Mouse (Mus musculus) spleen, adult 18-20 months (tissue): Measurements from ENCODE around the gene Rap1gap.

Experiments
- DNase-seq, 2 experiments: peaks; one replicate each; pipeline ENCODE4 v3.0.0; 2022; ENCODE audit warnings: mixed read lengths in 2 of 2

Gene Rap1gap

DNA sequence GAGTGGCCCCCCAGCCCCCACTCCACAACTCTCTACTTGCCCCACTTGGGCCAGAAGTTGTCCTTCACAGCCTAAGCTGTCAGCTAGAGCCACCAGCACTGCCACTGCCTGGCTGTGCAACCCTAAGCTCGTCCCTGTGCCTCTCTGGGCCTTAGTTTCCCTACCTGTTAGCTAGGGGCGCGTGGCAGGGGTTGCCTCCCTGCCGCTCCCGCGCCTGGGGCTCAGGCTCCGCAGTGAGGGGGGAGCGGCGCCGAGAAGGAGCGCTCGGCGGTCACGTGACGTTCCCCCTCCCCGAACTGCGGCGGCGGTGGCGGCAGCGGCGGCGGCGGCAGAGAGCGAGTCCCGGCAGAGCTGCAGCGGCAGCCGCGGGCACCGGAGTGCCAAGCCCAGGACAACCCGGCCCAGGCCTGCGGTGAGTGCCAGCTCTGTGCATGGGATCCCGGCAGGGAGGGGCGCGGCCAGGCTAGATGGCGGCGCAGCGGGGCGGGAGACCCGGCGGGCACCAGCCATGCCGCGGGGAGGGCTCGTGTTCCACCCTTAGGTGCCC lies at the start of gene Rap1gap:
Rap1gap (plus strand) TSS at position 294 of the 547 bp plus-strand sequence.
- no peak for DNase-seq

DNA sequence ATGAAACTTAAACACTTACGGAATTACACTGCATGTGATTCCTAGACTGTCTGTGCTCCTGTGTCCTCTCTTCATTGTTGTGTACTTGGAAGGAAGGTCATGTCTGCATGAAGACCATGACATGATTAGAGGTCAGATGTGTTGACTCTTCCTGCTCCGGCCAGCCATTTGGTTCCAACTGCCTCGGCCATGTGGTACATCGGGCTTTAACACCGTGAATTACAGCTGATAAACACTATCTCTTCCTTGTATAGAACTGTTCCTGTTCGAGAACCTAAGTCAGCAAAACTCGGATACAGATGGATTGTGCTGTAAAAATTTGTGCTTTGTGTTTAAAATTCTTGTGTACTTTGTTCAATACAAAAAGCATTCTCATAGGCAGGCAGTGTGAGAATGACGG lies 41.7 kb upstream of the Rap1gap start:
- no peak for DNase-seq

DNA sequence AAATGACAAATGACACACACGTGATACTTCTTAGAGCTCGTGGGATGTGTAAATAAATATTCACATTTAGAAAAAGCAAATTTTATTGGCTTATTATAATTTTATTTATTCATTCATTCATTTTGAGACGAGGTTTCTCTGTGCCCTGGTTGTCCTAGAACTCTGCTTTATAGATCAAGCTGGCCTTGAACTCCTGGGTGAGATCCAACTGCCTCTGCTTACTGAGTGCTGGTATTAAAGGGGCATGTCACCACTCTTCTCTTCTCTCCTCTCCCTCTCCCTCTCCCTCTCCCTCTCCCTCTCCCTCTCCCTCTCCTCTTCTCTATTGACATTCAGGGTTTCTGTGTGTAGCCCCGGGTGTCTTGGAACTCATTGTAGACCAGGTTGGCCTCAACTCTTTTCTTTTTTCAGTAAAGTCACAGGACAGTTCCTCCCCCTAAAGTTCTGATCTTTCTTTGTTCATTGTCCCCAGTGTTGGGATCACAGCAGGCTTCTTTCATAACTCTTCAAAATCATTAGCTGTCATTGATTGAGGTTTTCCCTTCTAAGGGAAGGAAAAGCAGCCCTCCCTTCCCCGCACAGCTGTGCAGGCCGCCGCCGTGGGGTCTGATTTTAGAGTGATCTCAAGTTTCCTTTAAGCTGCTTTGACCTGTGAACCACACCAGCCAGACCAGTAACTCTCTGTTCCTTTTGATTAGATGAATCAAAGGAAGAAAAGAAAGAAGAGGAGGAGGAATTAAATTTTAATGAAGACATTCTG lies 36.9 kb upstream of the Rap1gap start:
- DNase-seq, result no peak

DNA sequence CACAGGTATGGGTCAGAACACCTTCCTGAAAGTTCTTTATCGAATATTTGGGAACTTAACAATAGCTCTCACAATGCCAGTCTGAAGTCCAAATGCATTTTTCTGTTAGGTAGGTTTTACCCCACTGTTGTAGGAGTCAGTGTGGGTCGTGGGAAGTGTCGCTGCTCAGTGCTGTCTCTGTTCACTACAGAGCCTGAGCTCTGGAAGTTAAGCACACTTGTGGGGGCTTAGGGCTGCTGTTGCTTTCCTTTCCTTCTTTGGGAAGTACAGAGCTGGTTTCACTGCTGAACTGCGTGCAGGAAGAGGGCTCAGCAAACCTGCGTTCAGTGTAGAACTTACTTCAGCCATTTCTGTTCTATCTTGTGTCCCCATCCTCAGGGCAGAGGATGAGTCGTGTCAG lies 36.1 kb upstream of the Rap1gap start:
- no peak for DNase-seq

DNA sequence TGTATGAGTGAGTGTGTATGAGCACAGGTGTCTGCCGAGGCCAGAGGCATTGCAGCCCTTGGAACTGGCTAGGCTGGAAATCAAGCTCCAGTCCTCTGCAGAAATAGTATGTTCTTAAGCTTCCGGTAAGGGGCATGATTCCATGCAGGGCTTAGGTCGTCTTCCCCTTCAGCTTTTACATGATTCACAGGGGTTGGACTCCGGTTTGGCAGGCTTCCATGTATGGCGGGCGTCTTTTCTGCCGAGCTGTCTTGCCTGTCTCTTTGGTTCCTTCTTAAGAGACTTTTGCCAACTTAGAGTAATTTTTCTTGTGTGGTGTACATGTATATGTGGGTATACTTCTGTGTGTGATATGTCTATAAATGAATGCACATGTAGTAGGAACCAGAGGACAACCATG lies 35.2 kb upstream of the Rap1gap start:
- DNase-seq, result no peak

DNA sequence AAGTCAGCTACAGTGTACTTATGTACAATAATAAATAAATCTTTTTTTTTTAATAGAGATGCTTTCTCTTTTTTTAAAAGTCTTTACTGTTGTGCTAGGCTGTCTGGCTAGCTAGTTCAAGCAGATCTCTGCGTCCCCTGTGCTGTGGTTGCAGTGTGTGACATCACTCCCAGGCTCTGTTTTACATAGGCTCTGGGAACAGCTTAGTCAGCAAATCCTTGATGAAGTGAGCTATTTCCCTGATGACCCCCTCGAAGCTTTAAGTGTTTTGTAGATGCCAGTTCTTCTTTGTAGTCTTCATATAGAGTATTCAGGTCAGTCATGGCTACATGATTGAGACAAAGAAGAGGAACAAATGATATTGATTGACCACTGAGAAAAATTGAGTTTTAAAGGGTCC lies 34.4 kb upstream of the Rap1gap start:
- DNase-seq, result no peak

DNA sequence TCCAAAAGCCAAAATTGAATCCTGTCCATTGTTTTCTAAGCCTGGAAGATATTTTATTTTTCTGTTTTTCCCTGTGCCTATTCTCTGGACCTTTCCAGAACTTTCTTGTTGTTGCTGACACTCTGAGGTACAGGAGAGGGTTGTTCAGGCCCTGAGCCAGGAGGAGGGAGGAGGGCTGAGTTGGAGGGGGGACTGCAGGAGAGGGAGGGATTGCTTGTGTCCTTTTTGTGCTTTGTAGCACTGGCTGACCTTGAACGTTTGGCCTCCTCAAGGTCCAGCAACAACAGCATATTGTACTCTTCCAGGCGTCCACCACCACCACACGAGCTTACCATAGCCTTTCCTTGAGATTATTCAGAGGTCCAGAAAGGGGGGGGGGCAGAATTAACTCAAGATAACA lies 32.9 kb upstream of the Rap1gap start:
- no peak for DNase-seq

DNA sequence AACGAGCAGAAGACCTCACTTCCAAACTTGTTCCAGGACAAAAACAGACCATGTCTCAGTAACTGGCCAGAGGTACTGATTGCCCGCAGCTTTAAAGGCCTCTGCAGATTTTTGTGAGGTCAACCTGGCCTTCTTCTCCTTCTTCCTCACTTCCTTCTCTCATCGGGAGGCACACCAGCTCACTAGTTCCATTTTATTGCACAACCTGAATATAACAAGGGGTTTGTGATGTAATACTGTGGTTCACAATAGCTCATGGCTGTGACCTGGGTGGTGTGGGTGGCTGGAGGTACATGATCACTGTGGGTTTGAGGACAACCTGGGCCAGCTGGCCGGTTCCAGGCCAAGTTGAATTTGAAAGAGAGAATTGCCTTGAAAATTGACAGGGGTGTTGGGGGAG lies 31.1 kb upstream of the Rap1gap start:
- no peak for DNase-seq

DNA sequence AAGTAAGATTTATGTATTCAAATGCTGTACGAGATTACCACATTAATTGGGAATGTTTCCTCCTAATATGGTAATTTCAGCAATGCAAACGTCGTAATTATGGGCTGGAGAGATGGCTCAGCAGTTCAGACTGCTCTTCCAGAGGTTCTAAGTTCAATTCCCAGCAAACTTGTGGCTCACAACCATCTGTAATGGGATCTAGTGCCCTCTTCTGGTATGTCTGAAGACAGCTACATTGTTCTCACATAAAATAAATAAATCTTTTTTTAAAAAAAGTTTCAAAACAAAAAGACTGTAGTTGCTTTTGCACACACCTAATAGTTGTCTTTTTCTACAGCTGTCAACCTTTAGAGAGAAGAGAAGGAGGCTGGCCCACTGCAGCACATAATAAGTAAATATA lies 27.9 kb upstream of the Rap1gap start:
- no peak for DNase-seq

DNA sequence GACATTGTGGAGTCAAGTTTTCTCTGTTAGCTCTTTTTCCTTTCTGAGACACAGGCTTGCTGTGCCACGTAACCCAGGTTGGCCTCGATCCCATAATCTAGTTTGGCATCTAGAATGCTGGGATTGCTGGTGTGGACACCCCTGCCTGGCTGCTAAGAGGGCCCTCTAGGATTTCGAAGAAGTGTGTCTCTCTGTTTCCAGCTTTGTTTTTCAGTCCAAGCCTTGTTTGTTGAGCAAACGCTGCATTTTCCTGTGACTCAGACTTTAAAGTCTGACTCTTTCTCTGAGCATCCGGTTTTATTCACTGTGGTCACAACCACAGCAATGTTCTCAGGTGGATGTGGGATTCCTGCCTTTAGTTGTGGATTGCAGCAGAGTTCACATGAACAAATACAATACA lies 23.0 kb upstream of the Rap1gap start:
- no peak for DNase-seq

DNA sequence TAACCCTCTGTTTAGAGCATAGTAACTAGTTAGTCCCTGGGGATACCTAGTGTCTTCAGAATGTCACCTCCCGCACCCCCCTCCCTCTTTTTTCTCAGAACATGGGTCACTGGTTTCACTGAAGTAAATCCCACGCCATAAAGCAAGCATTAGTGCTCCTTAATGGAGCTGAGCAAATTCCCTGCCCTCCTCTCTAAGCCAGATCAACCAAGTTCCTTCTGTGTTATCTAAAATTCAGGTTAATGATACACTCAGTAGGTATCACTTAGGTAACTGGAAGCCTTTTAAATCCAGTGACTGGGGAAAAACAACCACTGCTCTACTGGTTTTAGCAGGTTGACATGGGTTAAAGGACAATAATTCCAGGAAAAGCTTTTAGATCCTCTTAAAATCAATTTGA lies 22.4 kb upstream of the Rap1gap start:
- DNase-seq, result no peak

DNA sequence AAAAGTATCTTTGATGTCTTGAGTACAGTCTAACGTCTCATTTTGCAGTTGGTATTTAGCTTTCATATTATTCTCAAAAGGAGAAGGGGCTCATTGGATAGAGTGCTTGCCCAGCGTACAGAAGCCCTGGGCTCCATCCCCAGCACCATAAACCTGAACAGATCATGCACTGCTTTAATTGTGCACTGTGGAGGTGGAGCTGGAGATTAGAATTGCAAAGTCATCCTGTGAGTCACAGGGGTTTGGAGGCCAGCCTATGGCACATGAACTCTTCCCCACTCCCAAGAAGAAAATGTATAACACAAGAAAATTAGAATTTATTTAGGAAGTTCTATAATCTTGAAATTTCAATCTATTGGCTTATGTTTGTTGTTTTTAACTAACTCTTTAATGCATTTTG lies 21.1 kb upstream of the Rap1gap start:
- no peak for DNase-seq

DNA sequence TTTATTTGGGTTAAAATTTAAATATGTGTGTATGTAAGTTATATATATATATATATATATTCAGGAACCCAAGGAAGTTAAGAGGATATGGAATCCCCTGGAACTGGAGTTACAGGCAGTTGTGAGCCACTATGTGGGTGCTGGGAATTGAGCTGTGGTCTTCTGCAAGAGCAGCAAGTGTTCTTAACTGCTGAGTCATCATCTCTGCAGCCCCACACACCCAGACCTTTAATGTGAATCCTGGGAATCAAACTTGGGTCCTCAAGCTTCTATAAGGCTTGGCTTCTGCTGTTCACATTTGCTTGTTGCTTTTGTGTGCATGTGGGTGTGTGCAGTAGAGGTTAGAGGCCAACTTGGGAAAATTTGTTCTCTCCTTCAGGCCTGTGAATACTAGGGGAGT lies 18.3 kb upstream of the Rap1gap start:
- DNase-seq, result no peak

DNA sequence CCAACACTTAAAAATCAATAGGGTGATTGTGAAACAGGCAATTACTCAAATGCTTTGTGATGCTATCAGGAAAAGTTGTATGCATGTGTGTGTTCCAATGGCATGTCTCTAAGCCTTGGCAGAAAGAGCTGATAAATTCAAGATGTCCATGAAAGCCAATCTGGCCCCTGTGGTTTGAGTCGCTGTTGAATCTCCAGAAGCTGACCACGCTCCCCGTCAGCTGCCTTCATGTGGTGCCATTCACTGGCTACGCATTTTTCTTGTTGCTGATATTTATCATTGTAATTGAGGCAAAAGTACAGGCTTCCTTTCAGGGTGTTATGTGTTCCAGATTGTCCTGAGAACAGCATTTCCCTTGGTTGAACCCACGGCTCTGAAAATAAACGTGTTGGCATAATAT lies 16.9 kb upstream of the Rap1gap start:
- DNase-seq, result no peak

DNA sequence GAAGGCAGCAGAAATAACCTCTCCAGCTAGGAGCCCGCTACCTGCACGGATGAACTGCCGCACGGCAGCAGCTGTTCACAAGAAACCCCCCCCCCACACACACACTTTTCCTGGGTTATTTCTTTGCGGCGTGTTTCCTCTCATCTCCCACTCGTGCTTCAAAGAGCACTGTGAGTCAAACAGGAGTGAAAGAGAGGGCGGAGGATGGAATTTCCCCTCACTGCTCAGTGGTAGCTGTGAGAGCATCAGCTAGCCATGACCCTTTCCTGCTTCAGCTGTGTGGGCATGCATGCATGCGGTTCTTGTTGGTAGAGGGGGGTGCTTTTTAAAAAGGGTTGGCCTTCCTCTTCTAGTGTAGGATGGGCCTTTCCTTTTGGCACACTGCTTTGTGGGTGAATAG lies 16.3 kb upstream of the Rap1gap start:
- no peak for DNase-seq

DNA sequence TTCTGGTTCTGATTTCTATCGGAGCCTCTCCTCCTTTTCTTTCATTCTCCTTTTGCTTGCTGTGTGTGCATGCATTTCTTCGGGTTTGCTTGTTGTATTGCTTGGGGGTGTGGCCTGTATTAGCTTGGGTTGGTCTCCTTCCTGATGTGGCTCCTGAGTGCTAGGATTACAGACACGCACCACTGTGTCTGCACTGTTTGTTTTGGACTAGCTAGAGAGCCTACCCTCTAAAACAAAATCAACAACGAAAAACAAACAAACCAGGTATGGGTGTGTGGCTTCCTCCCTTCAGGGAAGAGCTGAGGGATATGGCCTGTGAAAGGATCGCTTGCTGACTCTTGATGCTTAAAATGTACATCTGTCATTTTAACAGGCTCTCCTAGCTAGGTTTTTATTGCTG lies 13.6 kb upstream of the Rap1gap start:
- DNase-seq, result no peak

DNA sequence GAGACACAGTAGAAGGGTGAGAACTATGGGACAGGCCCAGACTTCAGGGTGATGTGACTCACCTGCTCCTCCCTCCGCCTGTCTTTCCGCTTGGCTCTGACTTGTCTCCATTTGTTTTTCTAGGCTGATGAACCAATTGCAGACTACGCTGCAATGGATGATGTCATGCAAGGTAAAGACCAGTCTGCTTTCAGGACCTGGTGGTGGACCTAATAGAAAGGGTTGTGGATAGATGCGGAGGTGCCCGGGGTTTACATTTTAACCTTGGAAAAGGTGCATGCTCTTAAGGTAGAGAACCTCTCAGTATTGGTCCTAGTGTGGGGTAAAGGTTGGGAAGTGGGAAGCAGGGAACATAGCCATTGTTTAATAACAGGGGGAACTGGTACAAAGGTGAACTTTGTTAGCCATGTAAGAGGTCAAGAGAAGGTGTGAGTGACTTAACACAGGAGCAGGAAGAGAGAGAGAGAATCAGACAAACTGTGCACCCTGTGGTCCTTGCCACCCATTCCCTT lies 11.6 kb upstream of the Rap1gap start:
- DNase-seq, result no peak

DNA sequence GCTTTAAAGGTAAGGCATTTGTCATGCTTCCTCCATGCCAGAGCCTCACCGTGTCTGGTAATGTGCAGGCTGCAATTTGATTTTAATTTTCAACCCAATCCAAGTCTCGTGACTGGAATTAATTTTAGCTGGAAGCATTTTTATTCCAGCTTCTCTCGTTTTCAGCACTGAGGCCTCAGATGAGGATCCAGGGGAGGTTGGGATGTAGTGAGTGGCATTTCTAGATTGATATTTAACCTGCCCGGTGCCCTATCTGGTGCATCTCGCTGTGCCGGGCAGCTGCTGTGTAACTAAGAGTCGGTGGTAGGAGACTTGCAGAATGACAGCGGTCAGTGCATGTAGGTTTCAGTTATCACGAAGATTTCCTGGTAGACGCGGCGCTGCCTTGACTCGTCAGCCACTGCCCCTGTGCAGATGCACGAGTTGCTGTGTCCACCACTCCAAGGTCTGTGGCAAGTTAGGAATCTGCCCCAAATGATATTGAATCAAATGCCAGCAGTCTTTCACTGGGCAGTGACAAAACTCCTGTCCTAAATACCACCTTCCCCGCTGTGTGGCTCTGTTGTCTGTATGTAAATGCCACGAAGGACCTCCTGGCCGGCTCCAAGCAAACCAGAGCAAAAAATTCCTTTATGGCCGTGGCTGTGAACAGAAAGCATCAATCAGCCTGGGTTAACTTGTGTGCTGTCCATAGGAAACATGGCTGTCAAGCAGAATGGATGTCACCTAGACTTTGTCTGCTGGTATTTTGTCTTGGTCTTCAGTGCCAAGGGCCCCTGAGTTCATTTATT lies 9.1 kb upstream of the Rap1gap start:
- DNase-seq, result no peak

DNA sequence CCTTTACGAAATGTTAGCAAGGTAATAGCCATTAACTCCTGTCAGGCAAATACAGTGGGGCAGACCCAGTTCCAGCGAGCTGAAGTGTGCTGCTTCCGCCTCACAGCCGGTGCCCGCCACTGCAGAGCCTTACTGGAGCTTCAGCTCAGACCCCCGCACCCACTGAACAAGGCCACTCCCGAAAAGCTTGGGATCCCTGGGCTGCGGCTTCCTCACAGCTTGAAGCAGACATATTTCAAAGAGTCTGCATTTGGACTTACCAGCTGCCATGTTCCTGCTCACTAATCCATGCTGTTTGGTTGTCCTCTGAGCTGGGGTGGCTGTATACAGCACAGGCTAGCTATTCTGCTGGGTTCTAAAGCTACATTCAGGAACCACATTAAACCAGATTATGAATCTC lies 6.9 kb upstream of the Rap1gap start:
- no peak for DNase-seq

DNA sequence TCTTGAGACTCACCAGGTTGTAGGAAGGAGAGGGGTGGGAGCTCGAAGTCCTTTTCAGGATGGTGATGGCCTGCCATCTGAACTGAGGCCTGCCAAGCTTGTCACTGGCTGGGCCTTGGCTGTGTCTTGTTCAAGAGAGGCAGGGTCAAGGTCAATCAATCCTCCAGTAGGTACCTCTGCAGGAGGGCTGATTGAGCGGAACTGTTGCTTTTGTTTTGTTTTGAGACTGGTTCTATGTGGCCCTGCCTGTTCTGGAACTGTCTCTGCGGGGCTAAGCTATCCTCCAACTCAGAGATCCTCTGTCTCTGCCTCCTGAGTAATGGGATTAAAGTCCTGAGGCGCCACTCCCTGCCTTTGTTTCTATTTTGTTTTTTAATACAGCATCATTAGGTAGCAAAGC lies 5.0 kb upstream of the Rap1gap start:
- no peak for DNase-seq

DNA sequence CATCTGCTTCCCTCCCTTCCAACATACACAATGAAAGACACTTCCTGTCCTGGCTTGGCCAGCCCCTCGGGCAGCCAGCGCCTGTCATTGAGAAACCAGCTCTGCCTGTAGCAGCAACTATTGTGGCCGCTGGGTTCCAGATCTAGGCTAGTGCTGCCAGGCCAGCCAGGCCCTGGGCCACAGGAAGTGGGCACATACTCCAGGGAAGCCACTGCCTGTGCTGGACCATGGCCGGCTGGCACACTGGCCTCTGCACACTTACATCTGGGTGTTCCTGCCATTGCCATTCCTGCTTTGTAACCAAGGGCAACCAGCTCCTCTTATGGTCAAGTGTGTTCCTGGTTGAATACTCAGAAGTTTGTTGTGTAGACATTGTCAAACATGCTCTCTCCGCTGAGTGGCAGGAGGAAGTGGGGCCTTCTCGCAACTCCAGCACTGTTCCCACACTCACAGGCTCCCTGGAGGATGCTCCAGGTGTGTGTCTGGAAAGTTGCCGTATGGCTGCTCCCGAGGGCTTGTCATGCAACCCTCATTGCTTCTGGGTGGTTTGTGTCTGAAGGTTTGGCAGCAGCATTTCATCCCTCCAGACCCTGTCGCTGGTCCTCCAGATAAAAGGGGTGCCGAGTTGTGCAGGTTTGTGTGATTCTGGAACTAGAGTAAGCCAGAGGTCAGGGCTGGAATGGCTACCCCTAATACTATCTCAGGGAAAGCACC lies 4.0 kb upstream of the Rap1gap start:
- no peak for DNase-seq

DNA sequence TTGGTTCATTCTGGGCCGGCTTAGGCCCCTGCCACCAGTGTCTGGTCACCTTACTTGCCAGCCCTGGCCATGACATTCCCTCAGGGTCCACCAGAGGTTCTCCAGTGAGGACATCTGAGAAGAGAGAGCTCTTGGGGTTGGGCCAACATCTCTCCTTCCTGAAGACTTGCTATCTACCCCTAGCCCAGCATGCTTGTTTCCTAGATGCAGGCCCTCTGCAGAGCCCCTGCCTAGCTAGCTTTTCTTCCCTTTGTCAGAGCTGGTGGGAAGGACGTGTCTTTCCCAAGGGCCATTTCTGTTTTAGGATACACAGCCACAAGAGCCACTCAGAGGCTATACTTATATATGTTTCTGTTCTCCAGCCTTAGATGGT lies 3.5 kb upstream of the Rap1gap start:
- DNase-seq, result no peak

DNA sequence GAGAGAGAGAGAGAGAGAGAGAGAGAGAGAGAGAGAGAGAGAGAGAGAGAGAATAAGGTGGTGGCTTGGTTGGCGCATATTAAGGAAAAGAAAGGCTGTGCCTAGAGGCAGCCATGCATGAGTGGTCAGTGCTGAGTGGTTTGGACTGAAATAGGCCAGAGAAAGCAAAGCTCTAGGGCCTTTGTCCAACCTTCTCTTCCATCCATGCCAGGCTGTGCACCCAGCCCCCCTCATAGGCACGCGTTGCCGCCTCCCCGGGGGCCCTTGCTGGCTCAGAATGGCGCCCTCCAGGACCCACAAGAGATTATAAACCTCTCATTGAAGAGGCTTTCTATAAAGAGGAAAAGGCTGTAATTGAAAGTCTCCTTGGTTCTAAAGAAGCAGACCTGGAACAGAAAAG lies 3.0 kb upstream of the Rap1gap start:
- DNase-seq, result no peak

DNA sequence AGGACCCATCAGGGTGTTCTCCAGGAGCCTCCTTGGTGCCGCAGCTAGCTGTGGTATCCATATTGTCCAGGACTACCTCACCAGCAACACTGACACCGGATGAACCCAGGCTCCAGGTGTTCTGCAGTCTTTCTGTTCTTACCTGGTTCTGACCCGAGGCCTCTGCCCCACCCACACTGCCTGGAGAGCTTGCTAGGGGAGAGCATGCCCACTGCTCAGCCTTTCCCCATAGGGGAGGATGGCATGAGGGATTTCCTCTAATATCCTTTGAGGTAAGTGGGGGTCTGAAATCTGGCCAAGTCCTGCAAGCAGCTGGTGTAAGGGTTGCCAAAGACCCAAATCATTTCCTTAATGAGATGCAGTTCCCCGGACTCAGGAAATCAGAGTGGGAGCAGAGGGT lies 1.0 kb upstream of the Rap1gap start:
- no peak for DNase-seq
